Mouse (Mus musculus) limb, embryonic 14.5 days (tissue): ENCODE data around the gene Dennd2a. TPM values are rescaled to one million over a fixed set of nuclear protein-coding genes. Genes with fewer than 3 reads are reported as not detected.

Experiments
- ATAC-seq: fragments of 200-750 bp; cut with Nextera tagmentation; 2 replicates; pipeline ENCODE4 v1.8.0; 2017; ENCODE audit warnings: low read depth, moderate number of reproducible peaks, moderate TSS enrichment; ENCODE audit not compliant: low FRiP score
- DNase-seq: peaks from one replicate; pipeline ENCODE4 v3.0.0-alpha.2; 2015; ENCODE audit warnings: low spot score
- H3K27ac ChIP-seq: fragments of 300-500 bp; sonication (generic); replicated peaks from 2 replicates; pipeline ENCODE4 v1.5.1; 2014; ENCODE audit warnings: low read depth, mild to moderate bottlenecking, low read length, moderate library complexity, mixed read lengths
- H3K27me3 ChIP-seq: fragments of 300-500 bp; sonication (generic); 2 replicates; pipeline ENCODE4 v1.6.1; 2014; ENCODE audit warnings: low read length, mixed read lengths; ENCODE audit not compliant: control insufficient read depth, insufficient read depth
- H3K36me3 ChIP-seq: fragments of 300-500 bp; sonication (generic); 2 replicates; pipeline ENCODE4 v1.6.1; 2014; ENCODE audit warnings: mild to moderate bottlenecking, low read length, moderate library complexity, mixed read lengths; ENCODE audit not compliant: control insufficient read depth, insufficient read depth
- H3K4me1 ChIP-seq: fragments of 300-500 bp; sonication (generic); 2 replicates; pipeline ENCODE4 v1.6.1; 2014; ENCODE audit warnings: antibody characterized with exemption, low read length, mixed read lengths; ENCODE audit not compliant: control insufficient read depth, insufficient read depth
- H3K4me2 ChIP-seq: fragments of 300-500 bp; sonication (generic); replicated peaks from 2 replicates; pipeline ENCODE4 v1.6.1; 2014; ENCODE audit warnings: low read depth, mild to moderate bottlenecking, low read length, moderate library complexity; ENCODE audit not compliant: severe bottlenecking
- H3K4me3 ChIP-seq: fragments of 300-500 bp; sonication (generic); replicated peaks from 2 replicates; pipeline ENCODE4 v1.5.1; 2014; ENCODE audit warnings: low read length
- H3K9ac ChIP-seq: fragments of 300-500 bp; sonication (generic); 2 replicates; pipeline ENCODE4 v1.6.1; 2014; ENCODE audit warnings: mild to moderate bottlenecking, low read depth, low read length, moderate library complexity; ENCODE audit not compliant: severe bottlenecking
- H3K9me3 ChIP-seq: fragments of 300-500 bp; sonication (generic); 2 replicates; pipeline ENCODE4 v1.6.1; 2016; ENCODE audit warnings: low read length; ENCODE audit not compliant: control insufficient read depth
- POLR2A ChIP-seq: fragments of 200-500 bp; IDR thresholded peaks from 2 replicates; pipeline ENCODE4 v1.8.0; 2012; ENCODE audit warnings: inconsistent platforms, mild to moderate bottlenecking, moderate library complexity, borderline replicate concordance; ENCODE audit not compliant: insufficient read depth, insufficient read length; ENCODE audit errors: extremely low read depth
- WGBS: fragments of 180-500 bp; shearing (Covaris S2); extraction: QIAGEN DNeasy Blood & Tissue Kit; methylation state at CpG from one replicate; pipeline ENCODE4 v1.1.7; 2014; 5-methylcytosine and 5-hydroxymethylcytosine counted together
- polyA plus RNA-seq, 2 experiments: library from polyadenylated mRNA; depleted of rRNA in 1 of 2; stranded (reverse) in 1 of 2; unstranded in 1 of 2; fragments of >200 nt; fragmentation: Nextera tagmentation in 1 of 2; extraction: Ambion mirVana in 1 of 2; gene quantifications; 2 replicates each; pipeline versions ENCODE4 v1.2.1 to v1.2.3; 2012 to 2014

Dennd2a gene
- polyA plus RNA-seq, 2 experiments = 28.3 to 52.2 TPM

GRCm38 (mm10) chr6:39581087-39581784, 23.6 kb upstream of the Dennd2a start:
- Histone ChIP-seq H3K27me3 (no peaks in the 10 kb centered on the region), H3K27ac (no peak overlapping the region), H3K4me2 (no peak overlapping the region), H3K36me3 (peaks cover 77% of the 10 kb centered on the region), H3K4me3 (no peak overlapping the region), H3K4me1 (no peaks in the 10 kb centered on the region), H3K9ac (no peak overlapping the region), H3K9me3 (no peaks in the 10 kb centered on the region)
- DNase-seq (no peak), ATAC-seq (no peak)
- 78% methylated on average over 7 of the region's 7 CpGs for WGBS
- TF ChIP-seq POLR2A = no peak

- ATAC-seq (no peak), DNase-seq (no peak)
- no peak overlapping the region for H3K9ac ChIP-seq
- H3K4me2 ChIP-seq = no peak overlapping the region
- H3K9me3 ChIP-seq = no peaks in the 10 kb centered on the region
- peaks cover 70% of the 10 kb centered on the region for H3K36me3 ChIP-seq
- TF ChIP-seq POLR2A = no peak
- no peak overlapping the region for H3K4me3 ChIP-seq
- H3K27me3 ChIP-seq = no peaks in the 10 kb centered on the region
- no peaks in the 10 kb centered on the region for H3K4me1 ChIP-seq
- no peak overlapping the region for H3K27ac ChIP-seq
- WGBS = 81% methylated on average over 2 of the region's 2 CpGs
These were observed 22.9 kb upstream of the Dennd2a start for GRCm38 (mm10) chr6:39580558-39580957.

GRCm38 (mm10) chr6:39579552-39579951, 21.9 kb upstream of the Dennd2a start:
- 95% methylated on average over 7 of the region's 7 CpGs for WGBS
- ATAC-seq = no peak

GRCm38 (mm10) chr6:39574951-39575350, 17.3 kb upstream of the Dennd2a start:
- DNase-seq (no peak), ATAC-seq (no peak)
- Histone ChIP-seq H3K4me3 (peak overlapping the region; percentile 49), H3K4me2 (peak overlapping the region; percentile 65), H3K27me3 (no peaks in the 10 kb centered on the region), H3K27ac (no peak overlapping the region), H3K4me1 (peaks cover 6% of the 10 kb centered on the region), H3K9ac (no peak overlapping the region), H3K36me3 (peaks cover 30% of the 10 kb centered on the region), H3K9me3 (no peaks in the 10 kb centered on the region)
- no peak for TF ChIP-seq POLR2A
- 70% methylated on average over 7 of the region's 7 CpGs for whole genome bisulfite sequencing

More at GRCm38 (mm10) chr6:39579552-39579951, 21.9 kb upstream of the Dennd2a start:
- Histone ChIP-seq H3K4me3 (no peak overlapping the region), H3K27me3 (no peaks in the 10 kb centered on the region), H3K36me3 (peaks cover 63% of the 10 kb centered on the region), H3K4me2 (no peak overlapping the region), H3K9ac (no peak overlapping the region), H3K27ac (no peak overlapping the region), H3K9me3 (no peaks in the 10 kb centered on the region), H3K4me1 (peaks cover 4% of the 10 kb centered on the region)
- TF ChIP-seq POLR2A = no peak
- DNase-seq = no peak

- Histone ChIP-seq H3K4me2 (peak overlapping the region; percentile 65), H3K36me3 (peaks cover 26% of the 10 kb centered on the region), H3K27ac (no peak overlapping the region), H3K4me3 (peak overlapping the region; percentile 49), H3K9ac (peak overlapping the region; percentile 64), H3K4me1 (peaks cover 6% of the 10 kb centered on the region), H3K9me3 (no peaks in the 10 kb centered on the region), H3K27me3 (no peaks in the 10 kb centered on the region)
- no peak; the same call in 1 of the 2 replicates for ATAC-seq
- no peak for TF ChIP-seq POLR2A
- WGBS = 26% methylated on average over 10 of the region's 10 CpGs
- no peak for DNase-seq
These were observed 16.8 kb upstream of the Dennd2a start for GRCm38 (mm10) chr6:39574555-39574869.
